Mouse (Mus musculus) megakaryocyte progenitor cell, adult 5-6 weeks (primary cell): ENCODE measurements around the gene Gmppa. TPM values are rescaled to one million over a fixed set of nuclear protein-coding genes. Genes with fewer than 3 reads are reported as not detected.

Experiments
- ATAC-seq: replicated peaks from 2 replicates; pipeline ENCODE4 v1.8.0; 2016; ENCODE audit warnings: mild to moderate bottlenecking, moderate TSS enrichment, inconsistent platforms; ENCODE audit not compliant: poor library complexity
- total RNA-seq, 2 experiments: library from RNA; stranded (forward) in 1 of 2; stranded (reverse) in 1 of 2; fragments of 157-497, 149-512 nt in 1 of 2; fragments of 200-1000 nt in 1 of 2; gene quantifications; 2 replicates each; pipeline versions ENCODE4 v1.2.3 to v1.2.4; 2015 to 2017

Gmppa gene
- total RNA-seq, 2 experiments from 2014 or later = 65.8 to 98.6 TPM

DNA sequence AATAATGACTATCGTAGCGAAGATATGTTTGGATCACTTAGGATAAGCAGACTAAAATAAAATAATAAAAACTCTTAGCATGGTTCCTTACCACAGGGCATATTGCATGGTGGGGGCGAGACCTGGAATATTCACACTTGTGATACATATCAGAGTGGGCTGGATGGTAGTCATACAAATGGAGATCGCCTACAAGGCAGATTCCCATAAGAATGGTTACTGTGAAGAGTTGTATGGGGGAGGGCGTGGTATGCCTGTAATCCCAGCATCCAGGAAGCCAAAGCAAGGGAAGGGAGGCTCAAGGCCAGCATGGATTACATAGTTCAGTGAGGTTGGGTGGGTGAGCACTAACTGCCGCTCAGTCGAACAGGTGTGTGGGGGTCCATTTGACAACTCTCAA lies 45.0 kb downstream of the Gmppa start:
- no peak for ATAC-seq

DNA sequence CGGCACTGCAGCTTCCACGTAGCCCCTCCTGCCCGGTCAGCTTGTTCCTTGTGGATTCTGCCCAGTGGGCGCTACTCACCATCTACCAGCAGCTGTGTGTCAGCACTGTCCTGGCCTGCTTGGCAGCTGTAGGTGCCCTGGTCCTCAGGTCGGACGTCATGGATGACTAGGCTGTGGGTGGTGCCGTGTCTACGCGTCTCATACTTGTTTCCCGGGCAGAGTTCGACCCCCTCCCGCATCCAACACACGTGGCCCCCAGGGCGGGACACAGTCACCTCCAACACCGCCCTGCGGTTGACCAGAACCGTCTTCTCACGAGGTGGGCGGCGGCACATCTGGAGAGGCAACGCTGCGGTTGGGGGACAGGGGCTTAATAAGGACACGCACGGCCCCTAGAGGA lies 50.8 kb downstream of the Gmppa start:
- ATAC-seq = 0 out of 2 replicates have a peak, but pooled peaks have one; percentile 11

DNA sequence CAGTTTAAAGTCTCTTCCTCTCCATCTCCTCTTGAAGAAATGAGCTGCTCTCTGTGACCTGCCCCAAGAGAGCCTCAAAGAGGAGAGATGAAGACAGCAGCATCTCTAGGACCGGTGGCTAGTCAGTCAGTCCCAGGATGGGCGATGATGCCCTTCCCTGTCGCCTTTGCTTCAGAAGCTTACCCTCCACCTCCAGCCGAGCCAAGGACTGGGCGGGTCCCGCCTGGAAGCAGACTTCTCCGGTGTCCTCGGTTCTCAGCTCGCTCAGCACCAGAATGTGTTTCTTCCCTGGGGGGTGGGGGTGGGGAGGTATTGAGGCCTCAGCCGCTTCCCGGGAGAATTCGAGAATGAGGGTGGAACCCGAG lies 51.3 kb downstream of the Gmppa start:
- no peak for ATAC-seq

DNA sequence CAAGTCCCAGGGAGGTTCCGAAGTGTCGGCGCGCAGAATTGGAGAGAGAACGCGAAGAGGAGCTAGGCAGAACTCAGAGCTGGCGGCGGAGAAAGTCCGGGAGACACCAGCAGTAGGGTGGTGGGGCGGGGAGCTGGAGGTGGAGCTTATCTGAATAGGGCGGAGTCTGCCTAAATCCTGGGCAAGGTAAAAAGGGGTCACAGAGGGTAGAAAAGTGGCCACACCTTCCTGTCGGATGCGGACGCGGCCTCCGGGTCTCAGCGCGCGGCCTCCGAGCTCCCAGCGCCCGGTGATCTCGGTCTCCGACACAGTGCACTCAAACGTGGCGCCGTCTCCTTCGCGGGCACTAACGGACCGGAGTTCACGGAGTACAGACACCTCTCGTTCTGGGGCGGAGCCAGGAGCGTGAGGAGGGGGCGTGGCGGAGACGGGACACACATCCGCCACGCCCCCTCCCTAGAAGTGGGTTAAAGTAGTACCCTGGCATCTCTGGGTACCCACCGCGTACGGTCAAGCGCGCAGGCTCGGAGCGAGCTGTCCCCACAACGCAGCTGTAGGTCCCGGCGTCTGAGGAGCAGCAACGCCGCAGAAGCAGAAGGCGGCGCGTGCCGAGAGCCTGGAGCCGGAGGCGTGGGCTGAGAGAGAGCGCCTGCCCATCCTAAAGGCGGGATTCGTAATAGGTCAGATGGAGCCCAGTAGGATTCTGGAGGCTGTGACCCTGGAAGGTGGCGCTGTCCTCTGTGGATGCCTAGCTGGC lies 51.9 kb downstream of the Gmppa start:
- peak; percentile 67 for ATAC-seq

DNA sequence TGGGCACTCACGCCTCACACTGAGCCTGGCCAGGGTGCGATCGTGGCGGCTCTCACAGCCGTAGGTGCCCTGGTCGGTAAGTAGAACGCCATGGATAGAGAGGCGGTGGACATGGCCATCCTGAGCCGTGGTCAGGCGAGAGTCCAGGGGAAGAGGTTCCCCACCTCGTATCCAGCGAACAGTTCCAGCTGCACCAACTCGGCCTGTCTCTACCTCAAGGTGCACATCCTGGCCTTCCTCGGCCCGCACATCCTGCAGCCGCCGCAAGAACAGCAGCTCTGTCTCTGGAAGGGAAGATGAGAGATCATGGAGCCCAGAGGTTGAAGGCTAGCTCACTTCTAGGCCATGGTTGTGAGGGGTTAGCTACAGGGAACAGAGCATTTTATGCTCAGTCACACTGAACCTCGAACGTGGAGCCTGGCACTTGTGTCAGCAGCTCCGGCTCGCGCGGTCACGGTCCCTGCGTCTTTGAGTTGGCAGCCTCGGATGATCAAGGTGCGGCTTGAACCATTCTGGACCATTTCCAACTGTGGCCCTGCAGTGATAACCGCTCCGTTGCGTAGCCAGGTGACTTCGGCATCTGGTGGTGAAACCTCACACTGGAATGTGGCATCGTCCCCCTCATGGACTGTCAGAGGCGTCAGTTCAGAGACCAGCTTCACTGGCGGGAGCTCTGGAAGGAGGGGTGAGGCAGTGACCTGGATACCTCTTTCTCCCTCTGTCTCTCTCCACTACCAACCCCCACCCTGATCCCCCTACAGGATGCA lies 55.2 kb downstream of the Gmppa start:
- ATAC-seq = no peak

DNA sequence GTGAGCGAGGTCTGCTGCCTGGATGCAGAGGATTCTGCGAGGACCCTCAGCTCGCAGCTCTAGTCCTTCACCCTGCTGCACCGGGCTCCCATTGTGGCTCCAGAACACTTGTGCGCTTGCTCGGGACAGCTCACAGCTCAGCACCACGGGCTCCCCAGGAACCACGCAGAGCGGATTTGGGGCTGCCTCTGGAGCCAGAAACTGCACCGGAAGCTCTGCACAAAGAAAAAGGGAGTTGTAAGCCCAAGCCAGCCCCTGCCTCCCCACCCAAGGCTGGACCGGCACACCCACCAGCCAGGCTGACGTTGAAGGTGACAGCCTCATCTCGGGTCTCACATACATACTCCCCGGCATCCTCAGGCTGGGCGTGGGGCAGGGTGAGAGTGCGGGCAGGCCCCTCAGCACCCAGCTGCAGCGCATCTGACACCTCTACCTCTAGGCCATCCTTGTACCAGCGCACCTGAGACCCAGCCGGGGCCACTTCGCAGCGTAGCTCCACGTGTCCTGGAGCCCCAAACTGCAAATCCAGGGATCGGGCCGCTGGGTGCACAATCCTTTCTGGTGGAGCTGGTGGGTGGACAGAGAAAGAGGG lies 56.9 kb downstream of the Gmppa start:
- ATAC-seq = no peak

Other genes with a start within 250 kb of the Gmppa start
- 7.7 and 7.8 TPM in 2 replicates for gene Ankzf1, start 243.8 kb upstream of the Gmppa start, total RNA-seq (2015)
- 21.7 and 27.0 TPM in 2 replicates for gene Ankzf1, start 243.8 kb upstream of the Gmppa start, total RNA-seq (2017)
- 14.5 and 18.2 TPM in 2 replicates for gene Atg9a, start 243.7 kb upstream of the Gmppa start, total RNA-seq (2015)
- gene Atg9a, start 243.7 kb upstream of the Gmppa start, total RNA-seq (2017) = 7.2 and 9.5 TPM in 2 replicates
- gene Glb1l, start 225.1 kb upstream of the Gmppa start, total RNA-seq (2015) = 24.2 and 31.9 TPM in 2 replicates
- 12.3 and 13.7 TPM in 2 replicates for gene Glb1l, start 225.1 kb upstream of the Gmppa start, total RNA-seq (2017)
- 208 and 214 TPM in 2 replicates for gene Stk16, start 225.1 kb upstream of the Gmppa start, total RNA-seq (2015)
- gene Stk16, start 225.1 kb upstream of the Gmppa start, total RNA-seq (2017) = 135 and 187 TPM in 2 replicates
- gene Tuba4a, start 216.1 kb upstream of the Gmppa start, total RNA-seq (2015) = 777 and 847 TPM in 2 replicates
- 369 and 385 TPM in 2 replicates for gene Tuba4a, start 216.1 kb upstream of the Gmppa start, total RNA-seq (2017)
- 0.56 and 1.2 TPM in 2 replicates for gene A630095N17Rik, start 203.8 kb upstream of the Gmppa start, total RNA-seq (2015)
- 1.2 TPM in 1 of 2 replicates, not detected in the other for gene A630095N17Rik, start 203.8 kb upstream of the Gmppa start, total RNA-seq (2017)
- gene Dnajb2, start 199.5 kb upstream of the Gmppa start, total RNA-seq (2015) = 1.3 and 1.8 TPM in 2 replicates
- gene Dnajb2, start 199.5 kb upstream of the Gmppa start, total RNA-seq (2017) = 1.9 and 6.4 TPM in 2 replicates
- gene Ptprn, start 171.4 kb upstream of the Gmppa start, total RNA-seq (2015) = 0.12 and 0.15 TPM in 2 replicates
- 0.10 TPM in 1 of 2 replicates, not detected in the other for gene Ptprn, start 171.4 kb upstream of the Gmppa start, total RNA-seq (2017)
- gene Resp18, start 157.5 kb upstream of the Gmppa start, total RNA-seq (2015) = not detected in 2 replicates
- gene Resp18, start 157.5 kb upstream of the Gmppa start, total RNA-seq (2017) = not detected in 2 replicates
- gene Dnpep, start 117.9 kb upstream of the Gmppa start, total RNA-seq (2015) = 31.3 and 39.7 TPM in 2 replicates
- 36.4 and 41.7 TPM in 2 replicates for gene Dnpep, start 117.9 kb upstream of the Gmppa start, total RNA-seq (2017)
- gene Des, start 75.6 kb upstream of the Gmppa start, total RNA-seq (2015) = not detected in 2 replicates
- not detected in 2 replicates for gene Des, start 75.6 kb upstream of the Gmppa start, total RNA-seq (2017)
- not detected in 2 replicates for gene Speg, start 60.6 kb upstream of the Gmppa start, total RNA-seq (2015)
- not detected in 2 replicates for gene Speg, start 60.6 kb upstream of the Gmppa start, total RNA-seq (2017)
- gene Asic4, start 14.5 kb downstream of the Gmppa start, total RNA-seq (2015) = not detected in 2 replicates
- not detected in 2 replicates for gene Asic4, start 14.5 kb downstream of the Gmppa start, total RNA-seq (2017)
- 0.27 and 0.83 TPM in 2 replicates for gene Chpf, start 43.4 kb downstream of the Gmppa start, total RNA-seq (2015)
- gene Chpf, start 43.4 kb downstream of the Gmppa start, total RNA-seq (2017) = 0.57 and 2.0 TPM in 2 replicates
- gene Tmem198, start 43.6 kb downstream of the Gmppa start, total RNA-seq (2015) = not detected in 2 replicates
- 2.9 TPM in 1 of 2 replicates, not detected in the other for gene Tmem198, start 43.6 kb downstream of the Gmppa start, total RNA-seq (2017)
- 1.0 TPM in 1 of 2 replicates, not detected in the other for gene Obsl1, start 70.5 kb downstream of the Gmppa start, total RNA-seq (2015)
- gene Obsl1, start 70.5 kb downstream of the Gmppa start, total RNA-seq (2017) = 0.30 TPM in 1 of 2 replicates, not detected in the other
- not detected in 2 replicates for gene Inha, start 71.1 kb downstream of the Gmppa start, total RNA-seq (2015)
- gene Inha, start 71.1 kb downstream of the Gmppa start, total RNA-seq (2017) = not detected in 2 replicates
- gene Stk11ip, start 85.6 kb downstream of the Gmppa start, total RNA-seq (2015) = 7.9 and 9.6 TPM in 2 replicates
- 11.3 and 24.0 TPM in 2 replicates for gene Stk11ip, start 85.6 kb downstream of the Gmppa start, total RNA-seq (2017)
- 0.05 TPM in 1 of 2 replicates, not detected in the other for gene Slc4a3, start 110.3 kb downstream of the Gmppa start, total RNA-seq (2015)
- 0.03 and 0.04 TPM in 2 replicates for gene Slc4a3, start 110.3 kb downstream of the Gmppa start, total RNA-seq (2017)